Mouse (Mus musculus) duodenum, adult 2 months (tissue): ENCODE measurements around the gene Cerkl. TPM values are rescaled to one million over a fixed set of nuclear protein-coding genes. Genes with fewer than 3 reads are reported as not detected.

Experiments
- polyA plus RNA-seq: library from polyadenylated mRNA; depleted of rRNA; stranded (reverse); fragments of >200 nt; gene quantifications from 2 replicates; pipeline ENCODE4 v1.2.3, GENCODE M21; 2012; ENCODE audit warnings: low replicate concordance; rRNA removed

The Cerkl gene
- polyA plus RNA-seq = 0.19 TPM in 1 of 2 replicates, not detected in the other

DNA sequence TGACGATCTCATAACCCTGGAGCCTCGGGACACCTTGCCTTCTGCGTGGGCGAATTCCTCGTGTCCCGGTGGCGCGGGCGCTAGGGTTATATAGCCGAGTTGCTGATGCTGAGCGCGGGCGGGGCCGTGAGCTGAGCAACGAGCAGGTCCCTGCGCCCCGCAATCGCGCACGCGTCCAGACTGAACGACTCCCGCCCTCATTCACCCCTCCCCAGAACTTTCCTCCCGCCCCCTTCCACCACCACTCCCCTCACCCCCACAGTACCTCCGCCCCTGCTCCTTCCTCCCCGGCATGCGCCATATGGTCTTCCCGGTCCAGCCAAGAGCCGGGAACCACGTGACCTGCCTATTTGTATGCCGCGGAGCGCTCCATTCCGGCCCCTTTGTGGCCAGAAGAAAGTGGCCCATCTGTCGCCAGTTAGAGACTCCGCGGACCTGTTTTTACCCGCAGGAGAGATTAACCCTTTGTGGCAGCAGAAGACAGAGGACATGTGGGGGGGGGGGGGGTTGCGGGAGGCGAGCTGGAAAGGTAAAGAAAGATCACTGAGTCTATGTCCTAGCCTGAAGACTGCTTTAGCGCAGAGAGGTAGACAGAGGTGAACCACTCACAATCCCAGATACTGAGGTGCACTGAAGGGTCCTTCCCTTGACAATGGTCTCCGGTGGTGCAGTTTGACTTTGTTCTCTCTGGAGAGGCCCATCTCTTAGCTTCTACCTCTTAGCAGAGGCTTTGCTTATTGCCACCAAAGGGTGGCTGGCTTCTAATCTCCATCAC lies at the start of gene Cerkl, which contains the start of gene Neurod1:
TSS of gene Cerkl (minus strand) at position 211 of the 775 bp plus-strand sequence.
TSS of gene Neurod1 (minus strand) at position 177 of the 775 bp plus-strand sequence.

Other genes with a start within 250 kb of the Cerkl start
- 0.84 and 0.87 TPM in 2 replicates for gene Itga4, start 201.4 kb downstream of the Cerkl start, polyA plus RNA-seq
- gene Neurod1, start within 50 bp of the Cerkl start, polyA plus RNA-seq = 2.1 and 2.2 TPM in 2 replicates
- gene Itprid2, start 178.6 kb upstream of the Cerkl start, polyA plus RNA-seq = 9.1 and 12.2 TPM in 2 replicates